27 mouse cellular contexts compared by ENCODE assay signal in the genomic region with DNA sequence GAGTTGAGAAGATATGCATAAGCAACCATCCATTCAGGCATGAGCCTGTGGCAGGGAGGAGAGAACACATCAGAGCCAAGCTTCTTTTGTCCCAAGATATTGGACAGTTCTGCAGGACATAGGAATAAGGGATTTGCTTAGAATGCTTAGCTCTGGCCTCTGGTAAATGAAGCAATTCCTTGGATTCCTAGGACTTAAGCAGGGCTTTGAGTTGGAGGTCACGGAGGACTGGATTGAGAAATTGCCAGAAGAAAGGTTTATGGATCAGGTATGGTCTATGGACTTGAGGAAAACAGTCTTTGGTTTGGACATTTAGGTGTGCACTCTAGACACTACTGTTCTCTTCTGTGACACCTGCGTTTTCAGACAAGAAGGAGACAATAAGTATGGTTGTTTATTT.
"Had no signal": no experiment of that assay in that cellular context is flagged by ENCODE, and none has a peak within 500 bp of the region (broad histone marks: within the 10 kb centered on the region; RNA-seq: fewer than 3 reads in every experiment).

No protein-coding gene starts in this region.

- H3K4me2 ChIP-seq: embryonic facial prominence, embryonic 12.5 days; embryonic facial prominence, embryonic 13.5 days; embryonic facial prominence, embryonic 15.5 days; forebrain, embryonic 12.5 days; forebrain, embryonic 13.5 days; forebrain, embryonic 15.5 days had no signal

- H3K9me3 ChIP-seq: embryonic facial prominence, embryonic 10.5 days; embryonic facial prominence, embryonic 12.5 days; embryonic facial prominence, embryonic 13.5 days; embryonic facial prominence, embryonic 15.5 days; forebrain, embryonic 10.5 days; forebrain, embryonic 12.5 days; forebrain, embryonic 13.5 days; forebrain, embryonic 15.5 days had no signal

- H3K4me1 ChIP-seq: forebrain, embryonic 13.5 days; forebrain, embryonic 15.5 days had no signal

- H3K4me3 ChIP-seq: embryonic facial prominence, embryonic 10.5 days; embryonic facial prominence, embryonic 12.5 days; embryonic facial prominence, embryonic 13.5 days; embryonic facial prominence, embryonic 15.5 days; erythroblast, embryonic 14.5 days; forebrain, embryonic 10.5 days; forebrain, embryonic 12.5 days; forebrain, embryonic 13.5 days; forebrain, embryonic 15.5 days; gastrocnemius, adult 2 months; heart, adult 2 months had no signal

- DNase-seq: cerebellum, adult 8-10 months; cerebellum, adult 9-10 months; cerebellum, adult 9-11 months; cerebellum, postnatal 10 days; cerebellum, postnatal 14 days; cerebellum, postnatal 25 days; cerebellum, postnatal 36 days; embryo, embryonic 11 days; forebrain, postnatal 0 days; gastrocnemius, adult 2 months; gastrocnemius, postnatal 10 days; gastrocnemius, postnatal 14 days; gastrocnemius, postnatal 25 days; gastrocnemius, postnatal 36 days; heart, adult 18-20 months; heart, adult 2 months had no signal

- H3K36me3 ChIP-seq: embryonic facial prominence, embryonic 10.5 days; embryonic facial prominence, embryonic 12.5 days; embryonic facial prominence, embryonic 13.5 days; embryonic facial prominence, embryonic 15.5 days; forebrain, embryonic 10.5 days; forebrain, embryonic 12.5 days; forebrain, embryonic 15.5 days had no signal

- H3K27me3 ChIP-seq: embryonic facial prominence, embryonic 12.5 days; embryonic facial prominence, embryonic 13.5 days; embryonic facial prominence, embryonic 15.5 days; forebrain, embryonic 12.5 days; forebrain, embryonic 13.5 days; forebrain, embryonic 15.5 days had no signal

- H3K9ac ChIP-seq: embryonic facial prominence, embryonic 12.5 days; embryonic facial prominence, embryonic 13.5 days; embryonic facial prominence, embryonic 15.5 days; forebrain, embryonic 12.5 days; forebrain, embryonic 13.5 days; forebrain, embryonic 15.5 days; forebrain, postnatal 0 days had no signal

- ATAC-seq: forebrain, embryonic 13.5 days; forebrain, embryonic 14.5 days; forebrain, embryonic 15.5 days; forebrain, embryonic 16.5 days; forebrain, postnatal 0 days had no signal

- H3K27ac ChIP-seq: embryonic facial prominence, embryonic 10.5 days; embryonic facial prominence, embryonic 12.5 days; embryonic facial prominence, embryonic 13.5 days; embryonic facial prominence, embryonic 15.5 days; forebrain, embryonic 10.5 days; forebrain, embryonic 12.5 days; forebrain, embryonic 13.5 days; forebrain, embryonic 15.5 days; gastrocnemius, adult 2 months; heart, adult 2 months had no signal
